Mouse (Mus musculus): ENCODE results near the gene Cldnd1. TPM values are rescaled to one million over a fixed set of nuclear protein-coding genes. Genes with fewer than 3 reads are reported as not detected.

The Cldnd1 gene
- polyA plus RNA-seq (2012; rRNA removed), result 42.4 and 43.2 TPM in 2 replicates

GRCm38 (mm10) chr16:58727477-58728131, at the start of gene Cldnd1:
TSS of gene Cldnd1 (plus strand) at chr16:58727910.
- peak; percentile 66 for DNase-seq (ENCODE audit: low read depth)

- no peak for DNase-seq (ENCODE audit: low read depth)
Measured at GRCm38 (mm10) chr16:58678660-58679059, 49.0 kb upstream of the Cldnd1 start.

- DNase-seq (ENCODE audit: low read depth), result no peak
Measured at GRCm38 (mm10) chr16:58682046-58682445, 45.7 kb upstream of the Cldnd1 start.

- DNase-seq (ENCODE audit: low read depth), result peak; percentile 85
Measured at GRCm38 (mm10) chr16:58682870-58683269, 44.8 kb upstream of the Cldnd1 start.

GRCm38 (mm10) chr16:58683911-58684310, 43.8 kb upstream of the Cldnd1 start:
- no peak for DNase-seq (ENCODE audit: low read depth)

GRCm38 (mm10) chr16:58684537-58684936, 43.2 kb upstream of the Cldnd1 start:
- no peak for DNase-seq (ENCODE audit: low read depth)

GRCm38 (mm10) chr16:58685548-58686537, 41.9 kb upstream of the Cldnd1 start:
- DNase-seq (ENCODE audit: low read depth), result no peak

- no peak for DNase-seq (ENCODE audit: low read depth)
Measured at GRCm38 (mm10) chr16:58688534-58688933, 39.2 kb upstream of the Cldnd1 start.

- no peak for DNase-seq (ENCODE audit: low read depth)
Measured at GRCm38 (mm10) chr16:58689555-58690169, 38.0 kb upstream of the Cldnd1 start.

GRCm38 (mm10) chr16:58690322-58690732, 37.4 kb upstream of the Cldnd1 start:
- DNase-seq (ENCODE audit: low read depth), result no peak

GRCm38 (mm10) chr16:58694091-58694490, 33.6 kb upstream of the Cldnd1 start:
- no peak for DNase-seq (ENCODE audit: low read depth)

- DNase-seq (ENCODE audit: low read depth), result no peak
Measured at GRCm38 (mm10) chr16:58696796-58697195, 30.9 kb upstream of the Cldnd1 start.

GRCm38 (mm10) chr16:58697261-58697660, 30.4 kb upstream of the Cldnd1 start:
- DNase-seq (ENCODE audit: low read depth), result no peak

GRCm38 (mm10) chr16:58700174-58700573, 27.5 kb upstream of the Cldnd1 start:
- DNase-seq (ENCODE audit: low read depth), result no peak

GRCm38 (mm10) chr16:58700816-58701424, 26.8 kb upstream of the Cldnd1 start:
- no peak for DNase-seq (ENCODE audit: low read depth)

- DNase-seq (ENCODE audit: low read depth), result no peak
Measured at GRCm38 (mm10) chr16:58701779-58702178, 25.9 kb upstream of the Cldnd1 start.

- no peak for DNase-seq (ENCODE audit: low read depth)
Measured at GRCm38 (mm10) chr16:58702329-58702932, 25.3 kb upstream of the Cldnd1 start.

- DNase-seq (ENCODE audit: low read depth), result no peak
Measured at GRCm38 (mm10) chr16:58703382-58704124, 24.2 kb upstream of the Cldnd1 start.

GRCm38 (mm10) chr16:58704999-58705398, 22.7 kb upstream of the Cldnd1 start:
- no peak for DNase-seq (ENCODE audit: low read depth)

GRCm38 (mm10) chr16:58707276-58707905, 20.3 kb upstream of the Cldnd1 start:
- DNase-seq (ENCODE audit: low read depth), result no peak

Data from gonadal fat pad, adult 2 months (tissue).